Mouse (Mus musculus): ENCODE results near the gene Best3. TPM values are rescaled to one million over a fixed set of nuclear protein-coding genes. Genes with fewer than 3 reads are reported as not detected.

Gene Best3
- polyA plus RNA-seq, 1 experiment = 1.4 TPM

GRCm38 (mm10) chr10:116972509-116972908 lies 13.6 kb upstream of the Best3 start, which contains the start of gene Gm10271:
Gene Gm10271 (minus strand): TSS chr10:116972609.
- no peaks in the 10 kb centered on the region for H3K79me2 ChIP-seq (ENCODE audit: control insufficient read depth, insufficient read depth)
- TF ChIP-seq POLR2AphosphoS2 (IDR thresholded peaks at IDR 0.05; ENCODE audit: insufficient read length, low read depth) = no peak
- TF ChIP-seq POLR2A (IDR thresholded peaks at IDR 0.05; ENCODE audit: insufficient read length, low read depth) = no peak
- TF ChIP-seq E2F4 (IDR thresholded peaks at IDR 0.05; ENCODE audit: insufficient read depth) = no peak
- no peak for TF ChIP-seq MYOG (IDR thresholded peaks at IDR 0.05; ENCODE audit: control insufficient read depth in 1 of 3, insufficient read depth in 1 of 3, insufficient read length in 2 of 3, low read depth in 2 of 3)
- no peak for TF ChIP-seq CEBPB (IDR thresholded peaks at IDR 0.05; ENCODE audit: insufficient read depth, poor library complexity, severe bottlenecking)
- TF ChIP-seq USF1 (IDR thresholded peaks at IDR 0.05; ENCODE audit: low read depth) = no peak
- TF ChIP-seq SRF (IDR thresholded peaks at IDR 0.05; ENCODE audit: control insufficient read depth, insufficient read length, low read depth) = no peak
- TF ChIP-seq TCF12 (IDR thresholded peaks at IDR 0.05; ENCODE audit: insufficient read depth, poor library complexity, severe bottlenecking) = no peak
- no peak for TF ChIP-seq MAX (IDR thresholded peaks at IDR 0.05; ENCODE audit: low read depth)
- TF ChIP-seq REST (IDR thresholded peaks at IDR 0.05; ENCODE audit: insufficient read depth, insufficient read length) = no peak
- no peak for TF ChIP-seq TCF3 (IDR thresholded peaks at IDR 0.05; ENCODE audit: insufficient read length, low read depth)
- TF ChIP-seq MYOD1 (IDR thresholded peaks at IDR 0.05; ENCODE audit: control insufficient read depth in 1 of 3, insufficient read length in 2 of 3, low read depth in 2 of 3) = no peak
- no peak within 1 kb of the TSS for H3K4me3 ChIP-seq
- no peak within 1 kb of the TSS for H3ac ChIP-seq (ENCODE audit: control insufficient read depth, insufficient read length)
- no peaks in the 10 kb centered on the region for H3K36me3 ChIP-seq (ENCODE audit: control insufficient read depth, insufficient read depth)
- no peak within 1 kb of the TSS for H3K4me2 ChIP-seq (ENCODE audit: low read depth)
- no peaks in the 10 kb centered on the region for H3K27me3 ChIP-seq (ENCODE audit: control insufficient read depth, insufficient read depth, insufficient read length)

GRCm38 (mm10) chr10:116977455-116977854 lies 8.7 kb upstream of the Best3 start:
- H3K27me3 ChIP-seq (ENCODE audit: control insufficient read depth, insufficient read depth, insufficient read length) = no peaks in the 10 kb centered on the region
- no peaks in the 10 kb centered on the region for H3K36me3 ChIP-seq (ENCODE audit: control insufficient read depth, insufficient read depth)
- H3ac ChIP-seq (ENCODE audit: control insufficient read depth, insufficient read length) = no peak overlapping the region
- no peak overlapping the region for H3K4me2 ChIP-seq (ENCODE audit: low read depth)
- H3K79me2 ChIP-seq (ENCODE audit: control insufficient read depth, insufficient read depth) = no peaks in the 10 kb centered on the region
- TF ChIP-seq E2F4 (IDR thresholded peaks at IDR 0.05; ENCODE audit: insufficient read depth) (no peak), MAX (IDR thresholded peaks at IDR 0.05; ENCODE audit: low read depth) (no peak), POLR2A (IDR thresholded peaks at IDR 0.05; ENCODE audit: insufficient read length, low read depth) (no peak), TCF3 (IDR thresholded peaks at IDR 0.05; ENCODE audit: insufficient read length, low read depth) (no peak), SRF (IDR thresholded peaks at IDR 0.05; ENCODE audit: control insufficient read depth, insufficient read length, low read depth) (no peak), MYOG (IDR thresholded peaks at IDR 0.05; ENCODE audit: control insufficient read depth in 1 of 3, insufficient read depth in 1 of 3, insufficient read length in 2 of 3, low read depth in 2 of 3) (no peak), MYOD1 (IDR thresholded peaks at IDR 0.05; ENCODE audit: control insufficient read depth in 1 of 3, insufficient read length in 2 of 3, low read depth in 2 of 3) (no peak), TCF12 (IDR thresholded peaks at IDR 0.05; ENCODE audit: insufficient read depth, poor library complexity, severe bottlenecking) (no peak), REST (IDR thresholded peaks at IDR 0.05; ENCODE audit: insufficient read depth, insufficient read length) (no peak), CEBPB (IDR thresholded peaks at IDR 0.05; ENCODE audit: insufficient read depth, poor library complexity, severe bottlenecking) (no peak)
- H3K4me3 ChIP-seq = no peak overlapping the region

GRCm38 (mm10) chr10:116977858-116978257 lies 8.3 kb upstream of the Best3 start:
- Histone ChIP-seq H3ac (ENCODE audit: control insufficient read depth, insufficient read length) (no peak overlapping the region), H3K27me3 (ENCODE audit: control insufficient read depth, insufficient read depth, insufficient read length) (no peaks in the 10 kb centered on the region), H3K4me3 (no peak overlapping the region), H3K36me3 (ENCODE audit: control insufficient read depth, insufficient read depth) (no peaks in the 10 kb centered on the region), H3K4me2 (ENCODE audit: low read depth) (no peak overlapping the region), H3K79me2 (ENCODE audit: control insufficient read depth, insufficient read depth) (no peaks in the 10 kb centered on the region)
- TF ChIP-seq TCF12 (IDR thresholded peaks at IDR 0.05; ENCODE audit: insufficient read depth, poor library complexity, severe bottlenecking) = no peak

GRCm38 (mm10) chr10:116978841-116979240 lies 7.3 kb upstream of the Best3 start:
- no peak overlapping the region for H3ac ChIP-seq (ENCODE audit: control insufficient read depth, insufficient read length)
- H3K79me2 ChIP-seq (ENCODE audit: control insufficient read depth, insufficient read depth) = no peaks in the 10 kb centered on the region
- no peak overlapping the region for H3K4me2 ChIP-seq (ENCODE audit: low read depth)
- no peak overlapping the region for H3K4me3 ChIP-seq
- no peaks in the 10 kb centered on the region for H3K36me3 ChIP-seq (ENCODE audit: control insufficient read depth, insufficient read depth)
- H3K27me3 ChIP-seq (ENCODE audit: control insufficient read depth, insufficient read depth, insufficient read length) = no peaks in the 10 kb centered on the region
- TF ChIP-seq MAX (IDR thresholded peaks at IDR 0.05; ENCODE audit: low read depth) (no peak), POLR2AphosphoS2 (IDR thresholded peaks at IDR 0.05; ENCODE audit: insufficient read length, low read depth) (no peak), SRF (IDR thresholded peaks at IDR 0.05; ENCODE audit: control insufficient read depth, insufficient read length, low read depth) (no peak), E2F4 (IDR thresholded peaks at IDR 0.05; ENCODE audit: insufficient read depth) (no peak), TCF12 (IDR thresholded peaks at IDR 0.05; ENCODE audit: insufficient read depth, poor library complexity, severe bottlenecking) (no peak), USF1 (IDR thresholded peaks at IDR 0.05; ENCODE audit: low read depth) (no peak), CEBPB (IDR thresholded peaks at IDR 0.05; ENCODE audit: insufficient read depth, poor library complexity, severe bottlenecking) (no peak), REST (IDR thresholded peaks at IDR 0.05; ENCODE audit: insufficient read depth, insufficient read length) (no peak), MYOG (IDR thresholded peaks at IDR 0.05; ENCODE audit: control insufficient read depth in 1 of 3, insufficient read depth in 1 of 3, insufficient read length in 2 of 3, low read depth in 2 of 3) (no peak), POLR2A (IDR thresholded peaks at IDR 0.05; ENCODE audit: insufficient read length, low read depth) (no peak)

GRCm38 (mm10) chr10:116980273-116980672 lies 5.8 kb upstream of the Best3 start:
- Histone ChIP-seq H3K4me3 (no peak overlapping the region), H3K79me2 (ENCODE audit: control insufficient read depth, insufficient read depth) (no peaks in the 10 kb centered on the region), H3ac (ENCODE audit: control insufficient read depth, insufficient read length) (no peak overlapping the region), H3K4me2 (ENCODE audit: low read depth) (no peak overlapping the region), H3K27me3 (ENCODE audit: control insufficient read depth, insufficient read depth, insufficient read length) (no peaks in the 10 kb centered on the region), H3K36me3 (ENCODE audit: control insufficient read depth, insufficient read depth) (no peaks in the 10 kb centered on the region)
- no peak for TF ChIP-seq MYOG (IDR thresholded peaks at IDR 0.05; ENCODE audit: control insufficient read depth in 1 of 3, insufficient read depth in 1 of 3, insufficient read length in 2 of 3, low read depth in 2 of 3)
- no peak for TF ChIP-seq MYOD1 (IDR thresholded peaks at IDR 0.05; ENCODE audit: control insufficient read depth in 1 of 3, insufficient read length in 2 of 3, low read depth in 2 of 3)
- TF ChIP-seq CEBPB (IDR thresholded peaks at IDR 0.05; ENCODE audit: insufficient read depth, poor library complexity, severe bottlenecking) = no peak
- TF ChIP-seq SRF (IDR thresholded peaks at IDR 0.05; ENCODE audit: control insufficient read depth, insufficient read length, low read depth) = no peak
- no peak for TF ChIP-seq TCF12 (IDR thresholded peaks at IDR 0.05; ENCODE audit: insufficient read depth, poor library complexity, severe bottlenecking)
- TF ChIP-seq REST (IDR thresholded peaks at IDR 0.05; ENCODE audit: insufficient read depth, insufficient read length) = no peak
- no peak for TF ChIP-seq MAX (IDR thresholded peaks at IDR 0.05; ENCODE audit: low read depth)
- TF ChIP-seq POLR2AphosphoS2 (IDR thresholded peaks at IDR 0.05; ENCODE audit: insufficient read length, low read depth) = no peak
- no peak for TF ChIP-seq E2F4 (IDR thresholded peaks at IDR 0.05; ENCODE audit: insufficient read depth)
- TF ChIP-seq USF1 (IDR thresholded peaks at IDR 0.05; ENCODE audit: low read depth) = no peak
- TF ChIP-seq POLR2A (IDR thresholded peaks at IDR 0.05; ENCODE audit: insufficient read length, low read depth) = no peak
- TF ChIP-seq TCF3 (IDR thresholded peaks at IDR 0.05; ENCODE audit: insufficient read length, low read depth) = no peak

All from myocyte (in vitro differentiated cells).